Mouse (Mus musculus) cerebellum, adult 8-10 months (tissue): ENCODE measurements around the gene Gm3591.
"Not testable (repeated sequence)": the region's sequence is repeated elsewhere in the genome, so short reads cannot be mapped to it uniquely, and the experiment has no call there.

Experiments used
- DNase-seq: peaks from one replicate; pipeline ENCODE4 v3.0.0; 2022

The Gm3591 gene

GRCm38 (mm10) chr14:6412382-6412781, at the start of gene Gm3591:
Gm3591 (minus strand) TSS chr14:6412482.
- DNase-seq: not testable (repeated sequence)

GRCm38 (mm10) chr14:6444511-6444910, 32.2 kb upstream of the Gm3591 start, which contains the start of gene Gm3594:
Gm3594 (minus strand) TSS chr14:6444611.
- not testable (repeated sequence) for DNase-seq

GRCm38 (mm10) chr14:6440774-6441173, 28.5 kb upstream of the Gm3591 start:
- not testable (repeated sequence) for DNase-seq

- not testable (repeated sequence) for DNase-seq
These were observed 27.9 kb upstream of the Gm3591 start for GRCm38 (mm10) chr14:6440206-6440605.

- not testable (repeated sequence) for DNase-seq
These were observed 14.5 kb upstream of the Gm3591 start for GRCm38 (mm10) chr14:6426766-6427165.

GRCm38 (mm10) chr14:6426353-6426752, 14.1 kb upstream of the Gm3591 start:
- not testable (repeated sequence) for DNase-seq

- DNase-seq: not testable (repeated sequence)
These were observed 22.1 kb downstream of the Gm3591 start, which contains the start of gene Gm16440 for GRCm38 (mm10) chr14:6390219-6390618. Gm16440 (minus strand) TSS chr14:6390319.
